Mouse (Mus musculus): ENCODE measurements around the gene Tenm2.

The Tenm2 gene

GRCm38 (mm10) chr11:36686253-36686652 is 549.5 kb downstream of the Tenm2 start:
- DNase-seq = no peak

GRCm38 (mm10) chr11:36679361-36679760 is 556.4 kb downstream of the Tenm2 start:
- no peak for DNase-seq

GRCm38 (mm10) chr11:36678542-36678941 is 557.2 kb downstream of the Tenm2 start:
- no peak for DNase-seq

GRCm38 (mm10) chr11:36678057-36678396 is 557.7 kb downstream of the Tenm2 start:
- no peak for DNase-seq

- no peak for DNase-seq
Observed at GRCm38 (mm10) chr11:36677321-36678056, 558.3 kb downstream of the Tenm2 start.

- DNase-seq = no peak
Observed at GRCm38 (mm10) chr11:36676446-36677284, 559.1 kb downstream of the Tenm2 start.

GRCm38 (mm10) chr11:36674902-36675422 is 560.8 kb downstream of the Tenm2 start:
- DNase-seq = no peak

GRCm38 (mm10) chr11:36674141-36674540 is 561.6 kb downstream of the Tenm2 start:
- DNase-seq = no peak

- DNase-seq = no peak
Observed at GRCm38 (mm10) chr11:36671196-36671595, 564.6 kb downstream of the Tenm2 start.

- DNase-seq = no peak
Observed at GRCm38 (mm10) chr11:36664026-36664425, 571.7 kb downstream of the Tenm2 start.

GRCm38 (mm10) chr11:36663571-36663970 is 572.2 kb downstream of the Tenm2 start:
- no peak for DNase-seq

- DNase-seq = no peak
Observed at GRCm38 (mm10) chr11:36653656-36654323, 582.0 kb downstream of the Tenm2 start.

GRCm38 (mm10) chr11:36647179-36647578 is 588.6 kb downstream of the Tenm2 start:
- no peak for DNase-seq

GRCm38 (mm10) chr11:36635082-36635481 is 600.7 kb downstream of the Tenm2 start:
- DNase-seq = no peak

- no peak for DNase-seq
Observed at GRCm38 (mm10) chr11:36632201-36632600, 603.6 kb downstream of the Tenm2 start.

GRCm38 (mm10) chr11:36613807-36614206 is 622.0 kb downstream of the Tenm2 start:
- DNase-seq = no peak

- DNase-seq = no peak
Observed at GRCm38 (mm10) chr11:36604815-36605382, 630.9 kb downstream of the Tenm2 start.

GRCm38 (mm10) chr11:36604272-36604671 is 631.5 kb downstream of the Tenm2 start:
- no peak for DNase-seq

- no peak for DNase-seq
Observed at GRCm38 (mm10) chr11:36592471-36592870, 643.3 kb downstream of the Tenm2 start.

GRCm38 (mm10) chr11:36566146-36566545 is 669.6 kb downstream of the Tenm2 start:
- DNase-seq = no peak

GRCm38 (mm10) chr11:36562851-36563250 is 672.9 kb downstream of the Tenm2 start:
- no peak for DNase-seq

GRCm38 (mm10) chr11:36560785-36561548 is 674.8 kb downstream of the Tenm2 start:
- DNase-seq = no peak
